Mouse (Mus musculus): ENCODE data around the gene Ddias. TPM values are rescaled to one million over a fixed set of nuclear protein-coding genes. Genes with fewer than 3 reads are reported as not detected.

Gene Ddias
- polyA plus RNA-seq, 1 experiment from 2014 or later = 1.1 TPM

DNA sequence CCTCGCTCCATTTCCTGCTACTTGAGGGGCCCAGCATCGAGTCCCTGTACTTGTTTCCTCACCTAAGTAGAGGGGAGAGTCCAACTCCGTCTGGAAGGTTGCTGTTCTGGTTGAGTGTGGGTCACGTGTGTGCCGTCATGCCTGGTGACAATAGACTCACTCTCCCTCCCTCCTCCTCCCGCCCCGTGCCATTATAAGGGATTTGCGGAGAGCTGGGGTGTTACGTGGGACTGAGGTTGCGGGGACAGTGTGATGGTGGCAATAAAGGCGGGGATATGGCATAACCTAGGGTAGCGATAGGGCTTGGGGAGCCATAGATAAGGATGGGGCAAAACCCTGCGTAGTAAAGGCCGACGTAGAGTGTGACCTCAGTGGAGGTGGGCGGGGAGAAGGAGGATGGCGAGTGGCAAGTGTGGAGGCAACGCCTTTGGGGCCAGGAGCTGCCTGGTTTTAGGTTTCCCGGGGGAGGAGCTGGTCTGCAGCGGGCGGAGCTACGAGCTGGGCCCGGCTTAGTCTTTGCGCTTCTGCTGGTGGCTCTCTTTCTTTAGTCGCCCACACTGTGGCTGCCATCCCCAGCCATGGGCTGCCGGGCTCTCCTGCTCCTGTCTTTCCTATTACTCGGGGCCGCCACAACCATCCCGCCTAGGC, 838 bp upstream of the Ddias start:
- ATAC-seq (peak; percentile 86), DNase-seq (ENCODE audit: low spot score) (peak; percentile 95)
- Histone ChIP-seq H3K27me3 (replicated peaks; ENCODE audit: insufficient read depth, low read length) (no peaks in the 10 kb centered on the region), H3K27ac (ENCODE audit: low read length) (peak overlapping the region; percentile 95), H3K9ac (replicated peaks; ENCODE audit: low read depth) (peak overlapping the region; percentile 54), H3K9me3 (ENCODE audit: low read length) (no peaks in the 10 kb centered on the region), H3K4me1 (ENCODE audit: insufficient read depth, low read depth, low read length) (peaks cover 5% of the 10 kb centered on the region; the same call in 1 of the 2 replicates), H3K4me3 (ENCODE audit: low read depth, low read length) (peak overlapping the region; percentile 72), H3K36me3 (ENCODE audit: insufficient read depth, low read length) (no peaks in the 10 kb centered on the region), H3K4me2 (replicated peaks; ENCODE audit: low read depth, low read length) (peak overlapping the region; percentile 64)
- under 1% methylated on average over 27 of the region's 29 CpGs for WGBS
- TF ChIP-seq CTCF (IDR thresholded peaks at IDR 0.05) (no peak), EP300 (IDR thresholded peaks at IDR 0.05) (no peak)

GRCm38 (mm10) chr7:92871596-92871995, 2.5 kb downstream of the Ddias start:
- no peaks in the 10 kb centered on the region for H3K9me3 ChIP-seq (ENCODE audit: low read length)
- H3K4me1 ChIP-seq (ENCODE audit: insufficient read depth, low read depth, low read length) = no peaks in the 10 kb centered on the region
- ATAC-seq (no peak), DNase-seq (ENCODE audit: low spot score) (no peak)
- TF ChIP-seq CTCF (IDR thresholded peaks at IDR 0.05) (no peak), EP300 (IDR thresholded peaks at IDR 0.05) (no peak)
- no peaks in the 10 kb centered on the region for H3K36me3 ChIP-seq (ENCODE audit: insufficient read depth, low read length)
- no peak overlapping the region for H3K4me2 ChIP-seq (replicated peaks; ENCODE audit: low read depth, low read length)
- WGBS = 76% methylated on average over 4 of the region's 4 CpGs
- no peak overlapping the region for H3K27ac ChIP-seq (ENCODE audit: low read length)
- no peak overlapping the region for H3K4me3 ChIP-seq (ENCODE audit: low read depth, low read length)
- H3K27me3 ChIP-seq (replicated peaks; ENCODE audit: insufficient read depth, low read length) = no peaks in the 10 kb centered on the region
- H3K9ac ChIP-seq (replicated peaks; ENCODE audit: low read depth) = no peak overlapping the region

- 65% methylated on average over 3 of the region's 3 CpGs for WGBS
- H3K4me2 ChIP-seq (replicated peaks; ENCODE audit: low read depth, low read length) = no peak overlapping the region
- no peak overlapping the region for H3K9ac ChIP-seq (replicated peaks; ENCODE audit: low read depth)
- TF ChIP-seq EP300 (IDR thresholded peaks at IDR 0.05) (no peak), CTCF (IDR thresholded peaks at IDR 0.05) (peak; percentile 40; the same call in 1 of the 2 replicates)
- no peaks in the 10 kb centered on the region for H3K36me3 ChIP-seq (ENCODE audit: insufficient read depth, low read length)
- no peak overlapping the region for H3K27ac ChIP-seq (ENCODE audit: low read length)
- no peaks in the 10 kb centered on the region for H3K9me3 ChIP-seq (ENCODE audit: low read length)
- no peak overlapping the region for H3K4me3 ChIP-seq (ENCODE audit: low read depth, low read length)
- ATAC-seq (no peak), DNase-seq (ENCODE audit: low spot score) (peak; percentile 55)
- H3K27me3 ChIP-seq (replicated peaks; ENCODE audit: insufficient read depth, low read length) = no peaks in the 10 kb centered on the region
- no peaks in the 10 kb centered on the region for H3K4me1 ChIP-seq (ENCODE audit: insufficient read depth, low read depth, low read length)
These were observed 3.9 kb downstream of the Ddias start for GRCm38 (mm10) chr7:92870161-92870560.

DNA sequence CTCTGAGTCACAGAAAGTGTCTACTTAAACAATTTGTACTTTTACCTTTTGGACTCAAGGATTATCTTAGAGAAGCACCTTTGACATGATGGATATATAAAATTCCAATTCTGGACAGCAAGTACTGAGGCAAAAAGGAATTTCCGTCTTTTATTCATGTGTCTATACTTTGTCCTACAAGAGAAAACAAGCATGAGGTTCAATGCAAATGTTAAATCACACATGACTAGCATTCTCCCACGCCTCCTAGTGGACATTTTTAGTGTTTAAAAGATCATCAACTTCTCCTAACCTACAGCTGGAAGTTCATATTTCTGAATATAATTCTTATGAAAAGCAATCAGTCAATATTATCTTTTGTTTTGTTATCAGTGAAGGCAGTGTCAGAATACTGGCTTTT, 7.5 kb downstream of the Ddias start:
- no peak overlapping the region for H3K9ac ChIP-seq (replicated peaks; ENCODE audit: low read depth)
- H3K9me3 ChIP-seq (ENCODE audit: low read length) = no peaks in the 10 kb centered on the region
- TF ChIP-seq EP300 (IDR thresholded peaks at IDR 0.05) (no peak), CTCF (IDR thresholded peaks at IDR 0.05) (peak; percentile 78)
- no peaks in the 10 kb centered on the region for H3K4me1 ChIP-seq (ENCODE audit: insufficient read depth, low read depth, low read length)
- no peaks in the 10 kb centered on the region for H3K27me3 ChIP-seq (replicated peaks; ENCODE audit: insufficient read depth, low read length)
- DNase-seq (ENCODE audit: low spot score) (peak; percentile 61), ATAC-seq (no peak)
- H3K27ac ChIP-seq (ENCODE audit: low read length) = no peak overlapping the region
- H3K36me3 ChIP-seq (ENCODE audit: insufficient read depth, low read length) = no peaks in the 10 kb centered on the region
- no peak overlapping the region for H3K4me3 ChIP-seq (ENCODE audit: low read depth, low read length)
- no peak overlapping the region for H3K4me2 ChIP-seq (replicated peaks; ENCODE audit: low read depth, low read length)
- 26% methylated on average over 2 of the region's 2 CpGs for WGBS

DNA sequence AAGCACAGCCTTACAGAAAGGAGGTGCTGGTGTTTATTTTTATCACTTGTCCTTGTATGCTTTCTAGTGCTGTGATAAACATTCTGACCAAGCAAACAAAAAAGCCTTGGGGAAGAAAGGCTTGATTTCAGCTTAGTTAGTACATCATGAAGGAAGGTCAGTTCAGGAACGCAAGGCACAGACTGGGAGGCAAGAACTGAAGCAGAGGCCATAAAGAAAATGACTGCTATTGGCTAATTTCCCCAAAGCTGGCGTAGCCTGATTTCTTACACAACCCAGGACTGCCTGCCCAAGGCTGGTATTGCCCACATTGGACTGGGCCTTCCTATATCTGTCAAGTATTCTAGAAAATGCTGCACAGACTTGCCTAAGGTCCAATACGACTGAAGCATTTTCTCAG, 25.8 kb downstream of the Ddias start:
- no peaks in the 10 kb centered on the region for H3K36me3 ChIP-seq (ENCODE audit: insufficient read depth, low read length)
- DNase-seq (ENCODE audit: low spot score) = no peak
- ATAC-seq = no peak
- no peaks in the 10 kb centered on the region for H3K4me1 ChIP-seq (ENCODE audit: insufficient read depth, low read depth, low read length)
- H3K9ac ChIP-seq (replicated peaks; ENCODE audit: low read depth) = no peak overlapping the region
- WGBS = 83% methylated on average over 3 of the region's 3 CpGs
- H3K4me3 ChIP-seq (ENCODE audit: low read depth, low read length) = no peak overlapping the region
- no peaks in the 10 kb centered on the region for H3K9me3 ChIP-seq (ENCODE audit: low read length)
- no peak for TF ChIP-seq EP300 (IDR thresholded peaks at IDR 0.05)
- no peak for TF ChIP-seq CTCF (IDR thresholded peaks at IDR 0.05)
- H3K27me3 ChIP-seq (replicated peaks; ENCODE audit: insufficient read depth, low read length) = no peaks in the 10 kb centered on the region
- H3K4me2 ChIP-seq (replicated peaks; ENCODE audit: low read depth, low read length) = no peak overlapping the region
- H3K27ac ChIP-seq (ENCODE audit: low read length) = no peak overlapping the region

GRCm38 (mm10) chr7:92842254-92842653, 31.8 kb downstream of the Ddias start:
- Histone ChIP-seq H3K36me3 (ENCODE audit: insufficient read depth, low read length) (no peaks in the 10 kb centered on the region), H3K4me1 (ENCODE audit: insufficient read depth, low read depth, low read length) (no peaks in the 10 kb centered on the region), H3K9ac (replicated peaks; ENCODE audit: low read depth) (no peak overlapping the region), H3K9me3 (ENCODE audit: low read length) (no peaks in the 10 kb centered on the region), H3K4me2 (replicated peaks; ENCODE audit: low read depth, low read length) (no peak overlapping the region), H3K4me3 (ENCODE audit: low read depth, low read length) (no peak overlapping the region), H3K27me3 (replicated peaks; ENCODE audit: insufficient read depth, low read length) (no peaks in the 10 kb centered on the region), H3K27ac (ENCODE audit: low read length) (no peak overlapping the region)
- no peak for DNase-seq (ENCODE audit: low spot score)
- no peak for ATAC-seq
- TF ChIP-seq CTCF (IDR thresholded peaks at IDR 0.05) (no peak), EP300 (IDR thresholded peaks at IDR 0.05) (no peak)
- WGBS = 57% methylated on average over 2 of the region's 2 CpGs

Measured in lung, postnatal 0 days (tissue).